Mouse (Mus musculus) erythroblast, embryonic 14.5 days (primary cell): Measurements from ENCODE around the gene Aire. TPM values are rescaled to one million over a fixed set of nuclear protein-coding genes. Genes with fewer than 3 reads are reported as not detected.
"Not testable (repeated sequence)": the region's sequence is repeated elsewhere in the genome, so short reads cannot be mapped to it uniquely, and the experiment has no call there.

ENCODE experiments used
- H3K27me3 ChIP-seq: 2 replicates; pipeline ENCODE4 v1.6.1; 2012; ENCODE audit warnings: inconsistent platforms; ENCODE audit not compliant: control insufficient read depth
- H3K36me3 ChIP-seq: 2 replicates; pipeline ENCODE4 v1.6.1; 2012; ENCODE audit warnings: mild to moderate bottlenecking, inconsistent platforms; ENCODE audit not compliant: control insufficient read depth
- H3K4me1 ChIP-seq: 2 replicates; pipeline ENCODE4 v1.6.1; 2012; ENCODE audit warnings: inconsistent platforms; ENCODE audit not compliant: control insufficient read depth
- H3K4me3 ChIP-seq: replicated peaks from 2 replicates; pipeline ENCODE3; 2012; ENCODE audit warnings: moderate library complexity, mild to moderate bottlenecking, inconsistent platforms
- H3K9me3 ChIP-seq: 2 replicates; pipeline ENCODE4 v1.6.1; 2012; ENCODE audit warnings: low read length, inconsistent platforms, mixed read lengths; ENCODE audit not compliant: control insufficient read depth
- GATA1 ChIP-seq: IDR thresholded peaks from 2 replicates; pipeline ENCODE4 v1.6.1; 2012; ENCODE audit warnings: low read length, inconsistent platforms, mixed read lengths
- TAL1 ChIP-seq: IDR thresholded peaks from 3 replicates; pipeline ENCODE4 v1.6.1; 2012; ENCODE audit warnings: low read length, inconsistent platforms, mixed read lengths
- polyA plus RNA-seq: library from polyadenylated mRNA; stranded (reverse); fragments of >175 nt; gene quantifications from 2 replicates; pipeline ENCODE4 v1.2.3, GENCODE M21; 2012

The Aire gene
- polyA plus RNA-seq, 1 experiment, result not detected

GRCm38 (mm10) chr10:78015489-78015888, 27.9 kb downstream of the Aire start:
- Histone ChIP-seq H3K9me3 (no peaks in the 10 kb centered on the region), H3K4me3 (no peak overlapping the region), H3K4me1 (peaks cover 31% of the 10 kb centered on the region), H3K36me3 (no peaks in the 10 kb centered on the region), H3K27me3 (peaks cover 15% of the 10 kb centered on the region)
- TF ChIP-seq GATA1 (no peak), TAL1 (no peak)

DNA sequence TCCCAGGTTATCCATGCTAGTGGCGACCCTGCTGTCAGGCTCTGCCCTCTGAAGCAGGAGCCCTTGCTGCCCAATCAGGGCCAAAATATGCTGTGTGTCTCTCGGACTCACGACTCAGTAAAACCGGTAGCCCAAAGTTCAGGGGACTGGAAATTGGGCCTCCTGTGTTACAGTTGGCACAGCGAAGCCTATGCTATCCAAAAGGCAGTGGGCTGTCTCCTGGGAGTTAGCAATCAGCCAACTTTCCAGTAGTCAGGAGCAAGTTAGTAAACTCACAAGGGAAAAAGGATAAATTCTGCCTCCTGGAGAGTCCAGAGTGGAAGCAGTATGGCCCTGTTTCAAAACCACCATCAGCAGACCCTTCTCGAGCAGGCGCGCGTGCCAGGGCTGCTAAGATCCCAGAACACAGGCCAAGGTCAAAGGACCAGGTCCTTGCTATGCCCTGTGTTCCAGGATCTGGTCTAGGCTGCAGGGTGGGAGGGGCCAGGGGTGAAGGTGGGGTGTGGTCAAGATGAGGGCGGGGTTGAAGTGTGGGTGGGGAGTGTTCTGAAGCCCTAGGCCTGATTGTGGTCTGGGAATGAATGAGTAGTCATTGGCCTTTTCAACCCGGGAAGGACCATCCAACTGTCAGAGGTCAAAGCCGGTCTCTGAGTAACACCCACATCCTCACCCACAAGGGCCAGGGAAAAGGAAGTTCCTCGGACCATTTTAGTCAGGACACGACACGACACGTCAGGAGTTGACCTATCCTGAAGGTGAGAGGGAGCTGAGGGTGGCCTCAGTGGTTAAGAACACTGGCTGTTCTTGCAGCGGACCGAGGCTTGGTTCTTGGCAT, 30.5 kb downstream of the Aire start:
- no peak for TF ChIP-seq GATA1
- no peak for TF ChIP-seq TAL1
- Histone ChIP-seq H3K36me3 (peaks cover 10% of the 10 kb centered on the region), H3K4me1 (peaks cover 34% of the 10 kb centered on the region), H3K9me3 (no peaks in the 10 kb centered on the region), H3K4me3 (no peak overlapping the region), H3K27me3 (peaks cover 13% of the 10 kb centered on the region)

DNA sequence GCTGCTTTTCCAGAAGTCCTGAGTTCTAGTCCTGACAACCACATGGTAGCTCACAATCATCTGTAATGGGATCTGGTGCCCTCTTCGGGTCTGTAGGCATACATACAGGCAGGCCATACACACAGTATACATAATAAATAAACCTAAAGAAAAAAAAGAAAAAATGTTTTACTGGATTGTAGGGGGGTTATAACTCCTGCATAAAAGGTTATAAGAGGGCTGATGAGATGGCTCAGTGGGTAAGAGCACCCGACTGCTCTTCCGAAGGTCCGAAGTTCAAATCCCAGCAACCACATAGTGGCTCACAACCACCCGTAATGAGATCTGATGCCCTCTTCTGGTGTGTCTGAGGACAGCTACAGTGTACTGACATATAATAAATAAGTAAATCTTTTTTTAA, 32.3 kb downstream of the Aire start:
- H3K9me3 ChIP-seq, H3K27me3 ChIP-seq: not testable (repeated sequence)
- Histone ChIP-seq H3K4me1 (peaks cover 52% of the 10 kb centered on the region), H3K36me3 (peaks cover 26% of the 10 kb centered on the region), H3K4me3 (peak overlapping the region; percentile 70)

DNA sequence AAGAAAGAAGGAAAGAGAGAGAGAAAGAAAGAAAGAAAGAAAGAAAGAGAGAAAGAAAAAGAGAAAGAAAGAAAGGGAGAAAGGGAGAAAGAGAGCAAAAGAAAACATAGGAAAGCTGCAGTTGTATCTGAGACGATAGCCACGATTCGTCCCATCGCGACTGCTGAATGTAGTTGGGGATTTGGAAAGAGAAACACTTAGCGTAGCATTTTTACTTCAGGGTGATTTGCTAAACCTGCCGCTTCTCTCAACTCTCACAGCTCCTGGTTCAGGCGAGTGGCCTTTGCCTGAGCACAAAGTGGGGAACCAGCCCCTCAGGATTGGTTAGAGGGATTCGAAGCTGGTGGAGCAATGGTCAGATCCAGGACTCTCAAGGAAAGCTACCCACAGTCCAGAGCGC, 33.1 kb downstream of the Aire start:
- Histone ChIP-seq H3K36me3 (peaks cover 34% of the 10 kb centered on the region), H3K4me3 (peak overlapping the region; percentile 70), H3K27me3 (no peaks in the 10 kb centered on the region), H3K4me1 (peaks cover 59% of the 10 kb centered on the region), H3K9me3 (no peaks in the 10 kb centered on the region)
- TF ChIP-seq GATA1, result no peak
- TF ChIP-seq TAL1, result no peak

- Histone ChIP-seq H3K4me1 (peaks cover 64% of the 10 kb centered on the region), H3K36me3 (peaks cover 38% of the 10 kb centered on the region)
- no peak for TF ChIP-seq GATA1
- no peak for TF ChIP-seq TAL1
Observed at GRCm38 (mm10) chr10:78009945-78010293, 33.5 kb downstream of the Aire start, which contains the start of gene Pfkl. Gene Pfkl (minus strand): TSS chr10:78010083.

DNA sequence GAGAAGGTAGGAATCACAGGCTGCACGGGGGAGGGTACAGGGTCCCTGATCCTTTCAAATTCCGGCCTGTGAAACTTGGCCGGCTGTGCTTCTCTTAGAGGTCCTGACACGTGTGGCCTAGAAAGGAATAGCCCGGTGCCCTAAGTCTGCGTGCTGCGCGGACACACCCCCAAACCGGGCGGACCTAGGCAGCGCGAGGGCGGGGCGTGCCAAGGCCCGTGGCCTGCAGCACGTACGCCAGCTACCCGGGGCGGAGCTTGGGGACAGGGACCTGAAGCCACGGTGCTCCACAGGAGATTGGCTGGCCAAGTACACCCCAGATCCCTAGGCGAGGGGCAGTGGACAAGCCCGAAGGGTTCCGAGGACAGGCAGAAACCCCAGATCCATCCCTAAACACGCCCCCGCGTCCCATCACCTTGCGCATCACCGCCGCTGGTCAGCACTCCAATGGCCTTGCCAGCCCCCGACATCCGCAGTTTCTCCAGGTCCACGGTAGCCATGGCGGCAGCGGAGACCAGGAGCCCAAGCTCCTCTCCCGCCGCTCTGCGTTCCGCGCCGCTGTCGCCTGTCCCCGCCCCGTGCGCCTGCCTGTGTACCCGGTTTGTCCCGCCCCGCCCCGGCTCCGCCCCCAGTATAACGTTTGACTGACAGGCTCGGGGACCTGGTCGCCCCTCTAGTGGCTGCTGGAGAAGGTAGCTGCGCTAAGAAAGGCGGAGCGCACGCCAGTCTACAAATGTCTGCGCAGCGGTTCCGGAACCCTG, 34.0 kb downstream of the Aire start:
- H3K27me3 ChIP-seq, result no peaks in the 10 kb centered on the region
- H3K4me3 ChIP-seq, result peak overlapping the region; percentile 70
- H3K4me1 ChIP-seq, result peaks cover 69% of the 10 kb centered on the region
- no peaks in the 10 kb centered on the region for H3K9me3 ChIP-seq
- no peak for TF ChIP-seq GATA1
- no peak for TF ChIP-seq TAL1
- peaks cover 44% of the 10 kb centered on the region for H3K36me3 ChIP-seq

More at GRCm38 (mm10) chr10:78009945-78010293, 33.5 kb downstream of the Aire start, which contains the start of gene Pfkl:
- Histone ChIP-seq H3K27me3 (no peaks in the 10 kb centered on the region), H3K4me3 (peak within 1 kb of the TSS; percentile 70), H3K9me3 (no peaks in the 10 kb centered on the region)

DNA sequence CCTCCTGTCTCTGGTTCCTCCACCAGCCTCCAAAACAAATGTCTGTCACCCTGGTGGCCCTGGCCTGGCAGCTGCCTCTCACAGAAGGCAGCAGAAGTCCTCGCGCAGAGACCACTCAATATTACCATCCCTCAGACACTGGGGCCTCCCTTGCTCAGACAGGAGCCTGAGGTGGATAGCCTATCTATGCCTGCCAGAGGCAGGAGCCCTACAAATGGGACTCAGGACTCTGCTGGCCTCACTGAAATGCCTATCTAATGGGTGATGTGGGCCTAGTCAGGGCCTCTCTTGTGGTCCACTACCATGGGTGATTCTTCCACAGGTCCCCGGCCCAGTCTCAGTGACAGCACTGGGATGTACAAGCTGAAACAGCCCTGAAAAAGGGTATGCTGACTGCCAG, 35.2 kb downstream of the Aire start:
- TF ChIP-seq GATA1 (peak; percentile 50), TAL1 (peak; percentile 65; the same call in 2 of the 3 replicates)
- no peaks in the 10 kb centered on the region for H3K27me3 ChIP-seq
- H3K9me3 ChIP-seq, result no peaks in the 10 kb centered on the region
- H3K36me3 ChIP-seq, result peaks cover 53% of the 10 kb centered on the region
- peak overlapping the region; percentile 70 for H3K4me3 ChIP-seq
- H3K4me1 ChIP-seq, result peaks cover 78% of the 10 kb centered on the region

GRCm38 (mm10) chr10:78007203-78007602, 36.2 kb downstream of the Aire start:
- H3K36me3 ChIP-seq, result peaks cover 63% of the 10 kb centered on the region
- TF ChIP-seq TAL1, result no peak
- TF ChIP-seq GATA1, result no peak
- peaks cover 78% of the 10 kb centered on the region for H3K4me1 ChIP-seq
- peak overlapping the region; percentile 70 for H3K4me3 ChIP-seq
- no peaks in the 10 kb centered on the region for H3K9me3 ChIP-seq
- H3K27me3 ChIP-seq, result no peaks in the 10 kb centered on the region

DNA sequence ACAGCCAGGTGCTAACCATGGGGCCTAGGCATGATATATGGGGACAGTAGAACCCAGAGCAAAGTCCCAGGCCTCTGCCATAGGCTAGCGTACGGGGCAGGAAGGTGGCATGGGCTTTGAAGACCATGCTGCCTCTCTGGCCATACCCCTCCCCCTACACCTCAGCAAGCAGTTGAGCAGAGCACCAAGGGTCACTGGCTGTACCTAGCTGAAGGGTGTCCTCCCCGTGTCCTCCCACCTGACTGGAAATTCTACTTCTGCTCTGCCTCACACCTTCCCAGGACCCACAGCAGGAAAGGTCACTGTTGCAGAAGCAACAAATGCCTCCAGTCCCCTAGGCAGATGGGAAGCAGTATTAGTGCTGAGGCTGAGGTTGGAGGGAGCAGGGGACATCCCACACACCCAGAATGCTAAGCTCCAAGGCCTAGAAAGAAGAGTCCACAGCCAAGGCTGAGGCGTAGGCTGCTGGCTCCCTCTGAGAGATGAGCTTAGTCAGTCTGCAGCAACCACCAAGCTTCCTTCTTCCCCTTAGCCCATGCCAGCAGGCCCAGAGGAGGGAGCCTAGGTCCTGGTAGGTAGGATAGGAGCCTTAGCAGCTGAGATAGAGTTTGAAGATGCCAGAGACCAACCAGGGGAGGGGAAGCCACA, 37.5 kb downstream of the Aire start:
- no peaks in the 10 kb centered on the region for H3K27me3 ChIP-seq
- TF ChIP-seq GATA1, result no peak
- no peak for TF ChIP-seq TAL1
- peaks cover 76% of the 10 kb centered on the region for H3K36me3 ChIP-seq
- H3K4me3 ChIP-seq, result peak overlapping the region; percentile 70
- H3K4me1 ChIP-seq, result peaks cover 83% of the 10 kb centered on the region
- no peaks in the 10 kb centered on the region for H3K9me3 ChIP-seq
